Mouse (Mus musculus) adrenal gland, postnatal 4 days (tissue): Measurements from ENCODE around the gene Papolg. TPM values are rescaled to one million over a fixed set of nuclear protein-coding genes. Genes with fewer than 3 reads are reported as not detected.
"Not testable (repeated sequence)": the region's sequence is repeated elsewhere in the genome, so short reads cannot be mapped to it uniquely, and the experiment has no call there.

Source experiments
- DNase-seq, 2 experiments: peaks; one replicate each; pipeline ENCODE4 v3.0.0; 2021 to 2022; ENCODE audit warnings: low spot score in 2 of 2, mixed read lengths in 2 of 2
- long read RNA-seq, 2 experiments: library from polyadenylated mRNA; stranded (forward); transcript quantifications; one replicate each; pipeline ENCODE4 v2.0.0; 2021
- total RNA-seq, 2 experiments: library from RNA; stranded (reverse); gene quantifications; 2 replicates each; pipeline ENCODE4 v1.2.3; 2021

Papolg gene
- 10 to 100 TPM; 12.2 to 13.2 TPM for total RNA-seq
- long read RNA-seq, experiment 1, partial matches to known transcripts, result 1 of 2 reads
- long read RNA-seq, experiment 1, other reads (novel, unspliced or antisense), result 0 of 2 reads
- long read RNA-seq, experiment 2, partial matches to known transcripts, result 0 of 12 reads
- long read RNA-seq, experiment 2, other reads (novel, unspliced or antisense), result 8 of 12 reads

- peak; percentile 85 to 91 for DNase-seq
Observed at GRCm38 (mm10) chr11:23895060-23895426, at the start of gene Papolg. Gene Papolg, minus strand, starts transcription at chr11:23895253.

DNA sequence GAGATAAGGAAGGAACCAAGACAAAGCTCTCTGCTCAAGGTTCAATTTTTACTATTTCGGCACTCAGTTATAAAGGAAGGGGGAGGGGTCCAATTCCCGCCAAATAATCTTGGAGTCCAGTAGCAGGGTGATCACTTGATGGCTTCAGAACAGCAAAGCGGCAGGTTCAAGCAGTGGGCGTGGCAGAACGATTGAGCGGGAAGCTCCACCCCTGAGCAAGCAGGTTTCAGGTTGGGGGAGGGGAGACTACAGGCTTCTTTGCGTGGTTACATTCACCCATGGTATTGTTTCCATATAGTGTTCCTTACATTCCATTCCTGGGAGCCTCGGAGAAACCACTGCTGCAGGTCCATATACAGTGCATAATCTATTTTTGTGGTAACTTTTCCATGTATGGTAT is 33.1 kb upstream of the Papolg start:
- DNase-seq, result not testable (repeated sequence)

DNA sequence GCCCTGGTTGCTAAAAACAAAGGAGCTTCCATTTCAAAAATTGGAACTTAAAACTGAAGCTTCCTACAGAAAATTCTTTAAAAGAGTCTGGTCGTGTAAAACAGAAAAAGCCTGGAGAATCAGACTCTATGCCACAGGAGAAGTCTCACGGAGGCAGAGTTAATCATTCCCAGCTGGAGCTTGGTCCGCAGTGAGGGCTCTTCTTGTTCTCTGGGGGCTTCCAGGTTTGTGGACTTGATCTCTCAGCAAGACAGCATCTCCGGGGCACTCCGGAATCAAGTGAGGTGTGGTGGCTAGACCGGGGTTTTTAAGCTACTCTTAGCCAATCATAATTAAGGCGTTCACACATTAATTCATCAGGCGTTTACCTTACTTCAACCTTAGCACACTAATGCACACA is 32.6 kb upstream of the Papolg start:
- DNase-seq, result no peak

- not testable (repeated sequence) for DNase-seq
Observed at GRCm38 (mm10) chr11:23913824-23914223, 18.8 kb upstream of the Papolg start.

DNA sequence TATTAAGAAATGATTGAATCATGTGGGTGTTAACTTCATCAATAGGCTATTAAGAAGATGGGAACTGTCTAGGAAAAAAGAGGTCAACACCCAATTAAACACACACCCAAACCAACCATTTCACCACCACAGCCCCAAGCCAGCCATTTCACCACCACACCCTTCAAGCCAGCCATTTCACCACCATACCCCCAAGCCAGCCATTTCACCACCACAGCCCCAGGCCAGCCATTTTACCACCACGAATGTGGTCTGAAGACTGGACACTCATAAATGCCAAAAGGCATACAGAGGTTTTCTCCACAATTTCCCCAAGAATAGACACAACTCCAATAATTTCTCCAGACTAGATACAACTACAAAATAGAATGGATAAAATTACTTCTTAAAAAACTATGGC is 8.9 kb upstream of the Papolg start:
- no peak for DNase-seq

- DNase-seq, result peak; percentile 3
Observed at GRCm38 (mm10) chr11:23894141-23895059, 653 bp downstream of the Papolg start.

- no peak for DNase-seq
Observed at GRCm38 (mm10) chr11:23893556-23893955, 1.5 kb downstream of the Papolg start.

- no peak for DNase-seq
Observed at GRCm38 (mm10) chr11:23864326-23864725, 30.7 kb downstream of the Papolg start.

DNA sequence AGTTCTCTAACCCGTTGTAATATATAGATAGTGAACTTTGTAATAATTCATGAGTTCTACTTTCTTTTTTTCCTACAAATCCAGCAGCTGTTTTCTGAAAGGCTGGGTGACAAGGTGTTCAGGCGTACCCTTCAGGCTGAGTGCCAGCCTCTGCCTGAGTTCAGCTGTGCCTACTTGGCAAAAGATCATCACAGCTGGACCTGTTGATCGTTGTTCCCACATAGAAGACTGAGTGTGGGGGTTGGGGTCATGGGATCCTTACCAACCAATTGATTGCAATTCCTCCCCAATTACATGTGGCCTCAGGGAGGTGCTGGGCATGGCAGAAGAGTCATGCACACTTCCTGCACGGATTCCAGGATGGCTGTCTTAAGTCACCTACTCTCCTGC is 38.3 kb downstream of the Papolg start:
- no peak for DNase-seq

- no peak for DNase-seq
Observed at GRCm38 (mm10) chr11:23856054-23856722, 38.9 kb downstream of the Papolg start.

GRCm38 (mm10) chr11:23855182-23855802 is 39.8 kb downstream of the Papolg start:
- DNase-seq, result peak; percentile 31 to 54

DNA sequence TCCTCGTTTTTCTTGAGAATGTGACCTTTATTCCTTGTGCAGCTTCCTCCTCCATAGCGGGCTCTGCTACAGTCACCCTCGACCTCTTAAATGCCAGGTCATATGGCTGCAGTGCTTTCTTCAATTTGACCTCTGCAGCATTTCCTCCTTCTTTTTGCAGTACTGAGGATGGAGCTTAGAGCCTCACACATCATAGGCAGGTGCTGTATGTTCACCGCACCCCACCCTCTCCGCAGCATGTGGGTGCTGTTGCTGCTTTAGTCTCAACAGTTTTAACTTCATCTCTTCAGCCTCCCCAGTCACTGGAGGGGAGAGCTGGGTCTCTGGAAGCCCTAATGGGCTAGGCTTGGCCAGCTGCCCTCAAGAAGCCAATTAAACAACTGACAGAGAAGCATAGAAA is 41.7 kb downstream of the Papolg start:
- no peak for DNase-seq

GRCm38 (mm10) chr11:23846016-23846815 is 48.8 kb downstream of the Papolg start:
- no peak for DNase-seq

GRCm38 (mm10) chr11:23823244-23823643 is 71.8 kb downstream of the Papolg start:
- DNase-seq, result no peak

- no peak for DNase-seq
Observed at GRCm38 (mm10) chr11:23821652-23822051, 73.4 kb downstream of the Papolg start.

GRCm38 (mm10) chr11:23820977-23821376 is 74.1 kb downstream of the Papolg start:
- no peak for DNase-seq

DNA sequence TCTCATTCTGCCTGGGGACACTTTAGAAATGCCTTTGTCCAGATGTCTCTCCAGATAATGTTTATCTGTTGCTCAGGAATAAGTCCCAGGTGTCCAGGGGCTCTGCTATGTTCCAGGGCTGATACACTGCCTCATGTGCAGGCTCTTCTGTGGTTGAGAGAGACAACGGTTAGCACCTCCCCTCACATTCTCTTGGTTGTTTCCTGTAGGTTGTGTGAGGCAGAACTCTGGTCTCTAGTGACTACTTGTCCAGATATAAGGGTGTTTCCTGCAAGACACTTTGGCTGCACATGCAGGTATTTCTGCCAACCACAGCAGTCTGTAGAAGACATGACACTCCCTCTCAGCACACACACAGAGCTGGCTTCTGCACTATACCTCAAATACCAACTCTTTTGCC is 76.3 kb downstream of the Papolg start:
- no peak for DNase-seq
